Mouse (Mus musculus) hindbrain, postnatal 0 days (tissue): Measurements from ENCODE around the gene Cflar. TPM values are rescaled to one million over a fixed set of nuclear protein-coding genes. Genes with fewer than 3 reads are reported as not detected.

Experiments
- ATAC-seq: fragments of 200-750 bp; cut with Nextera tagmentation; 2 replicates; pipeline ENCODE4 v1.8.0; 2017; ENCODE audit warnings: mild to moderate bottlenecking, moderate TSS enrichment, moderate library complexity
- DNase-seq: peaks from one replicate; pipeline ENCODE4 v3.0.0-alpha.2; 2015; ENCODE audit warnings: low spot score
- H3K27ac ChIP-seq: fragments of 300-500 bp; sonication (generic); 2 replicates; pipeline ENCODE4 v1.5.1; 2014; ENCODE audit warnings: mild to moderate bottlenecking
- H3K27me3 ChIP-seq: fragments of 300-500 bp; sonication (generic); 2 replicates; pipeline ENCODE4 v1.6.1; 2014; ENCODE audit warnings: low read length, mixed read lengths; ENCODE audit not compliant: insufficient read depth
- H3K36me3 ChIP-seq: fragments of 300-500 bp; sonication (generic); 2 replicates; pipeline ENCODE4 v1.6.1; 2014; ENCODE audit warnings: low read length, mixed read lengths; ENCODE audit not compliant: insufficient read depth
- H3K4me1 ChIP-seq: fragments of 300-500 bp; sonication (generic); 2 replicates; pipeline ENCODE4 v1.6.1; 2014; ENCODE audit warnings: antibody characterized with exemption, low read length, mixed read lengths; ENCODE audit not compliant: insufficient read depth
- H3K4me2 ChIP-seq: fragments of 300-500 bp; sonication (generic); 2 replicates; pipeline ENCODE4 v1.6.1; 2014; ENCODE audit warnings: low read depth, mild to moderate bottlenecking, low read length, moderate library complexity, mixed read lengths
- H3K4me3 ChIP-seq: fragments of 300-500 bp; sonication (generic); 2 replicates; pipeline ENCODE4 v1.5.1; 2014; ENCODE audit warnings: low read length
- H3K9ac ChIP-seq: fragments of 300-500 bp; sonication (generic); replicated peaks from 2 replicates; pipeline ENCODE4 v1.6.1; 2014; ENCODE audit warnings: mild to moderate bottlenecking, low read length, moderate library complexity, mixed read lengths
- H3K9me3 ChIP-seq: fragments of 300-500 bp; sonication (generic); 2 replicates; pipeline ENCODE4 v1.6.1; 2016; ENCODE audit warnings: low read length, mixed read lengths
- CTCF ChIP-seq: IDR thresholded peaks from 2 replicates; pipeline ENCODE4 v1.5.1; 2016; ENCODE audit warnings: antibody characterized with exemption, control low read depth, low read depth
- WGBS: fragments of 180-500 bp; shearing (Covaris S2); extraction: QIAGEN DNeasy Blood & Tissue Kit; methylation state at CpG from one replicate; pipeline ENCODE4 v1.1.7; 2014; 5-methylcytosine and 5-hydroxymethylcytosine counted together
- polyA plus RNA-seq: library from polyadenylated mRNA; unstranded; fragments of >200 nt; fragmentation: Nextera tagmentation; extraction: Ambion mirVana; gene quantifications from 2 replicates; pipeline ENCODE4 v1.2.1, GENCODE M21; 2015
- total RNA-seq: library from RNA; depleted of rRNA; stranded (reverse); fragments of >200 nt; gene quantifications from 2 replicates; pipeline ENCODE4 v1.2.3, GENCODE M21; 2014

Cflar gene
- total and polyA plus RNA-seq, 2 experiments from 2014 or later = 22.4 to 24.4 TPM

DNA sequence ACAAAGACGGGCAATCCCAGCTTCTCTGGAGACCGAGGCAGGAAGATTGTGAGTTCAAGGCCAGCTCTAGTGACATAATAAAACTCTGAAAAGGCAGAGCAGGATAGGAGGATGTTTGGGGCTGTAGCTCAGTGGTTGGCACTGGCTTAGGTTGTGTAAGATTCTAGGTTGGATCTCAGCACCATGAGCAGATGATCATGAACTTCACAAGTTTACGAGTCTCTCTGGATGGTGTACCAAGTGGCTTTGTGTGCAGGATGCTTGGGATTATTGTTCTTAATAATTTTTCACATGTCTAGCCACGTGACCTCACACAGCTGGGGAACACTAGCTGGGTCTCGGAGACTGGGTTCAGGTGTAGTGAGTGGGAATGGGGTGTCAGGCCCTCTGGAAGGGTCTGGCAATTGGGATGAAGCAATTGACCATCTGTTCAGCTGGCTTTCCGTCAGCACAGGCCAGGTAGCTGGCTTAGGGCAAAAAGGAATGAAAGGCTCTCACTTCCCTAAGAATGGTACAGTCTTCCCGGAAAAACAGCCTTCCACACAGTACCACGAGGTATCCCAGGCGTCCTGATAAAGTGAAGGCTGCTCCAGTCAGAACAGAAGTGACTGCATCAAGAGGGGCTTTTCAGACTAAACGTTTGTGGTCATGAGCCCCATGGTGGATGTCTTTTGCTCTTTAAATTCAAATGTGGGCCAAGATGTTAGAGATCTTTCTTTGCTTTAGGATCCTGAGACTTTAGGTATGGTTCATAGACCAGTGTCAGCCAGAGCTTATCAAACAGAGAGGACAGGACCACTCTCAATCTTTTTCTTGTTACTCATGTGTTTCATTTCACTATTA, 16.7 kb downstream of the Cflar start:
- Histone ChIP-seq H3K4me2 (no peak overlapping the region), H3K27ac (no peak overlapping the region), H3K4me3 (no peak overlapping the region), H3K27me3 (no peaks in the 10 kb centered on the region), H3K9me3 (no peaks in the 10 kb centered on the region), H3K9ac (no peak overlapping the region), H3K4me1 (no peaks in the 10 kb centered on the region), H3K36me3 (no peaks in the 10 kb centered on the region)
- DNase-seq (no peak), ATAC-seq (no peak)
- WGBS = 84% methylated on average over 10 of the region's 10 CpGs
- no peak for TF ChIP-seq CTCF

DNA sequence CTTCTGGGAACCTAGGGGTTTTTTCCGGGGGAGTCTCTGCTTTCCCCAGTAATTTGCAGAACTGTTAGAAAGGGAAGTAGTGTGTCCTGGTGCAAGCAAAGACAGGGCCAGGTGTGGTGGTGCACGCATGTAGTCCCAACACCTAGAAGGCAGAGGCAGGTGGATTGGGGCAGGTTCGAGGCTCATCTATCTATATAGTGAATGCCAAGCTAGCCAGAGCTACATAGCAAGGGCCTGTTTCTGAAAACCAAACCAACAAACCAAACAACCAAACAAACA, 17.2 kb downstream of the Cflar start:
- no peak for ATAC-seq
- DNase-seq = no peak
- TF ChIP-seq CTCF = no peak
- Histone ChIP-seq H3K4me3 (no peak overlapping the region), H3K4me2 (no peak overlapping the region), H3K9me3 (no peaks in the 10 kb centered on the region), H3K4me1 (no peaks in the 10 kb centered on the region), H3K27me3 (no peaks in the 10 kb centered on the region), H3K27ac (no peak overlapping the region), H3K36me3 (no peaks in the 10 kb centered on the region), H3K9ac (no peak overlapping the region)
- 94% methylated on average over 3 of the region's 3 CpGs for WGBS

DNA sequence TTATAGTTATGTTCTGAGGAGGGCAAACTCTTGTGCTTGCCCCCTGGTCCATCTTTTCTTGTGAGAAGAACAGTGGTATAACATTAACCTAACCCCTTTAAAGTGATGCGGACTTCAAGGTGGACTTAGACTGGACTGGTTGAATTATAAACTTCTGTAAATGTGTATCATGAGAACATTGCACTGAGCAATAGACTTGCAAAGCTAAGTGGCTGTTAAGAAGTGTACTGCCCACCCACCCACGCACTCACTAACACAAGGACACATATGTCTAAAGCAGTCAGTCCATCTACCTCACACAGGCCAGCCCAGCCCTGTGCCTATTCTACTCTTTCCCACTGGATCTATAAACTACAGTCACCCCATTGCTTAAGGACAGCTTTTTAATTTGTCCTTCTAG, 22.3 kb downstream of the Cflar start:
- H3K9ac ChIP-seq = no peak overlapping the region
- no peaks in the 10 kb centered on the region for H3K9me3 ChIP-seq
- ATAC-seq (no peak), DNase-seq (no peak)
- no peaks in the 10 kb centered on the region for H3K27me3 ChIP-seq
- WGBS = 90% methylated on average over 2 of the region's 2 CpGs
- H3K36me3 ChIP-seq = no peaks in the 10 kb centered on the region
- TF ChIP-seq CTCF = no peak
- no peak overlapping the region for H3K4me2 ChIP-seq
- H3K27ac ChIP-seq = no peak overlapping the region
- no peaks in the 10 kb centered on the region for H3K4me1 ChIP-seq
- no peak overlapping the region for H3K4me3 ChIP-seq

DNA sequence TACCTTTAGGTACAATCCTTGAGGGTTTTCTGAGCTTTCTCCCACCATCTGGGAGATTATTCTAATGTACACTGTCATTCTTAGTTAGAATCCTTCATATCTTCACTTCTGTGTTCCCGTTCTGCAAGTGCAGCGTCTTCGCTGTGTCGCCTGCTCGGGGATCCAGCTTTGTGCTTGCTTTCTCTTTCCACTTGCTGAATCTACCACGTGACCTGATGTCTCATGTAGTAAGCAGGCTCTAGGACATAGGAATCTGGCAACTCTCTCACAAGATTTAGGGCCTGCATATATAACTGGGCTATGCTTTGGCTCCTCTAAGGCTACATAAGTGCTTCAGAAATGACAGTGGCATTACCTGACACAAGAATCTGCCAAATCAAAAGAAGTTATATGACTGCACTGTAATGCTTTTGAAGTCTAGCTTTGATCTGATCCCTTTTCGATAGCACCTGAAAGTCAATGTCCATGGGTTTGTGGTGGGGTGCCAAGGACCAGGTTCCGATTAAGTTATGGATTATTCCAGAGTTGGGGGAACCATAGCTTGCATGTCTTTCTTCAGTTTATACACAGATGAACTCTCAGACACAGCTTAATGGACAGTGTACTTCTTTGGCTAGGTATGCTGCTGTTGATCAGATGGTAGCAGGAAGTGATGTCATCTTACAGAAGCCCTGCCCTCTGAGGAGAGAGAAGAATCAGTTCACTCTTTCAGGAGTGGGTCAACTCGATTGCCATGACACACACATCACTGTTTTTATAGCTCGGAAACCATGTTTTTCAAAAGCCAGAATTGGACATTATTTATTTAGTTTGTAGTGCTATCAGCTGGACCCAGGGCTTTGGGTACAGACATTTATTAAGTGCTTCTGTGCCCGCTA, 23.0 kb downstream of the Cflar start:
- Histone ChIP-seq H3K4me2 (no peak overlapping the region), H3K4me1 (no peaks in the 10 kb centered on the region), H3K9me3 (no peaks in the 10 kb centered on the region), H3K36me3 (no peaks in the 10 kb centered on the region), H3K9ac (no peak overlapping the region), H3K27me3 (no peaks in the 10 kb centered on the region), H3K27ac (no peak overlapping the region), H3K4me3 (no peak overlapping the region)
- no peak for TF ChIP-seq CTCF
- ATAC-seq (no peak), DNase-seq (no peak)
- WGBS = 93% methylated on average over 11 of the region's 11 CpGs

DNA sequence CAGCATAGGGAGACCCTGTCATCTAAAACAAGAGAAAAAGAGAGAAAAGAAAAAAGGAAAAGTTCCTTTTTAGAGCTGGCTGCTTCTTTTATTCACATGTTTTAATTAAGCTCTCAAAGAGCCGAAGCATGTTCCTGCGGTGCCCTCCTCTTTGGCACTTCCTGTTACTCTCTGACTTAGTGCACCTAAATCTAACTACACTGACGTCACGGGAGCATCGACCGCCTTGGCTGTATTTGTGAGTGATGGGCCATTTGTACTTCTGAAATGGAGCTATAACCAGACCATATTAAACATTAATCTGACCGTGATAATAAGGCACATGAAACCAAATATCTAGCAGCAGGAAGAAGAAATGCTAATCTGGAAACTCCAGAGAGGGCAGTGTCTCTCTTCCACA, 24.7 kb downstream of the Cflar start:
- H3K9me3 ChIP-seq = no peaks in the 10 kb centered on the region
- no peak overlapping the region for H3K9ac ChIP-seq
- no peak for ATAC-seq
- no peak for TF ChIP-seq CTCF
- DNase-seq = no peak
- no peaks in the 10 kb centered on the region for H3K4me1 ChIP-seq
- peaks cover 4% of the 10 kb centered on the region; the same call in 1 of the 2 replicates for H3K36me3 ChIP-seq
- no peak overlapping the region for H3K4me2 ChIP-seq
- H3K27ac ChIP-seq = no peak overlapping the region
- H3K4me3 ChIP-seq = no peak overlapping the region
- H3K27me3 ChIP-seq = no peaks in the 10 kb centered on the region
- 87% methylated on average over 7 of the region's 7 CpGs for WGBS

DNA sequence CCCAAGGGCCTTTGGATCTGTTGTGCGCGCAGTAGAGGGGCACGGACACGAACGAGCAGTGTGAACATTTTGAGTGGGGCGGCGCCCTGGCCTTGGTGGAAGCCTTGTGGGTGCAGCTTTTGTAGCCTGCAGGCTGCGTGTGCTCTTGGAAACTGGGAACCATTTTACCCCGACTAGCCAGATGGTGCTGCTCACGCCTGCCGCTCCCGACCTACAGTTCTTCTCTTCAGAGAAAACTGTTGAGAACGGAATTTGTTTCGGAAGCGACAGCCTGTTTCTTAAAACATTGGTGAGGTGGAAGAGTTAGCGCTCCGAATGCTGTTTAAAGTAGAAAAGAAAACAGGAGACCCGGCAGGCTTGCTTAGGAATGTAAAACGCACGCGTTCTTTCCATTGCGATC, 25.7 kb downstream of the Cflar start:
- WGBS = 94% methylated on average over 22 of the region's 22 CpGs
- Histone ChIP-seq H3K9me3 (no peaks in the 10 kb centered on the region), H3K27ac (no peak overlapping the region), H3K4me2 (no peak overlapping the region), H3K4me3 (no peak overlapping the region), H3K9ac (no peak overlapping the region), H3K36me3 (peaks cover 8% of the 10 kb centered on the region; the same call in 1 of the 2 replicates), H3K27me3 (no peaks in the 10 kb centered on the region), H3K4me1 (no peaks in the 10 kb centered on the region)
- no peak for TF ChIP-seq CTCF
- ATAC-seq = no peak
- DNase-seq = no peak
